Mouse (Mus musculus) G1E (cell line): Measurements from ENCODE around the gene Nkapd1. TPM values are rescaled to one million over a fixed set of nuclear protein-coding genes. Genes with fewer than 3 reads are reported as not detected.

Experiments used
- ATAC-seq: 2 replicates; pipeline ENCODE4 v1.8.0; 2016; ENCODE audit warnings: mild to moderate bottlenecking; ENCODE audit not compliant: insufficient number of reproducible peaks, poor library complexity, low FRiP score, severe bottlenecking; ENCODE audit errors: extremely low read depth
- DNase-seq: peaks from one replicate; pipeline ENCODE4 v3.0.0; 2012; ENCODE audit warnings: low spot score
- H3K27me3 ChIP-seq: 2 replicates; pipeline ENCODE4 v1.6.1; 2012; ENCODE audit warnings: mild to moderate bottlenecking, low read length, inconsistent platforms; ENCODE audit not compliant: insufficient read depth
- H3K36me3 ChIP-seq: replicated peaks from 2 replicates; pipeline ENCODE3; 2012; ENCODE audit warnings: mild to moderate bottlenecking, inconsistent platforms
- H3K4me1 ChIP-seq: 2 replicates; pipeline ENCODE4 v1.6.1; 2012; ENCODE audit warnings: low read depth, low read length, inconsistent platforms, mixed read lengths; ENCODE audit not compliant: insufficient read depth
- H3K4me3 ChIP-seq: 2 replicates; pipeline ENCODE4 v1.5.1; 2012; ENCODE audit warnings: low read depth, mild to moderate bottlenecking, inconsistent platforms, low read length, moderate library complexity, mixed read lengths
- H3K9me3 ChIP-seq: replicated peaks from 2 replicates; pipeline ENCODE4 v1.6.1; 2012; ENCODE audit warnings: inconsistent platforms
- CTCF ChIP-seq: IDR thresholded peaks from 2 replicates; pipeline ENCODE4 v1.5.1; 2012; ENCODE audit warnings: low read depth, low read length, inconsistent platforms, mixed read lengths
- GATA1 ChIP-seq: IDR thresholded peaks from 2 replicates; pipeline ENCODE4 v1.6.1; 2012; ENCODE audit warnings: borderline replicate concordance, low read length, inconsistent platforms, mixed read lengths
- GATA2 ChIP-seq: IDR thresholded peaks from 2 replicates; pipeline ENCODE4 v1.6.1; 2012; ENCODE audit warnings: low read depth, low read length, inconsistent platforms, borderline replicate concordance
- POLR2AphosphoS5 ChIP-seq: IDR thresholded peaks from 2 replicates; pipeline ENCODE4 v1.6.1; 2012; ENCODE audit warnings: low read depth, low read length, inconsistent platforms; ENCODE audit not compliant: insufficient replicate concordance
- TAL1 ChIP-seq: conservative IDR thresholded peaks from 2 replicates; pipeline ENCODE4 v1.6.1; 2012; ENCODE audit warnings: low read depth, low read length, inconsistent platforms, mixed read lengths
- polyA plus RNA-seq: library from polyadenylated mRNA; stranded (reverse); fragments of >175 nt; gene quantifications from 2 replicates; pipeline ENCODE4 v1.2.3, GENCODE M21; 2012
- total RNA-seq, 2 experiments: library from RNA; stranded (forward) in 1 of 2; stranded (reverse) in 1 of 2; fragments of 200-1000 nt in 1 of 2; fragments of >200 nt in 1 of 2; fragmentation: Nextera tagmentation in 1 of 2; gene quantifications; 2 replicates each; pipeline ENCODE4 v1.2.3; 2014 to 2017

Nkapd1 gene
- total and polyA plus RNA-seq, 3 experiments = 8.0 to 45.5 (median 31.0) TPM

DNA sequence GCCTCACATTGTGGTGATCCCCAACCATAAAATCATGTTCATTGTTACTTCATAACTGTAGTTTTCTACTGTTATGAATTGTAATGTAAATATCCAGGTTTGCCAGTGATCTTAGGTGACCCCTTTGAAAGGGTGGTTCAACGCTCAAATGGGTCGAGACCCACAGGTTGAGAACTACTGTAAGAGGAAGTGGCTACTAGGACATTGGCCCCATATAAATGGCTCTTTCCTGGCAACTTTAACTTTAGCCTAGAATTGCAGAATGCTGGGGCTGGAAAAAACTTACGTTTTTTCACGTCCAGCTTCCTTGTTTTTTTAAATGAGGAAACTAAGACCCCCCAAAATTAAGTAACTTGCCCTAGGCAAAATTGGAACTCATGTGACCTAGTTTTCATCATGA lies 49.9 kb downstream of the Nkapd1 start:
- DNase-seq (no peak), ATAC-seq (no peak)
- Histone ChIP-seq H3K4me1 (no peaks in the 10 kb centered on the region), H3K4me3 (no peak overlapping the region), H3K27me3 (peaks cover 10% of the 10 kb centered on the region; the same call in 1 of the 2 replicates), H3K9me3 (no peaks in the 10 kb centered on the region), H3K36me3 (no peaks in the 10 kb centered on the region)
- TF ChIP-seq TAL1 (no peak), GATA1 (no peak), CTCF (no peak), GATA2 (no peak), POLR2AphosphoS5 (no peak)

DNA sequence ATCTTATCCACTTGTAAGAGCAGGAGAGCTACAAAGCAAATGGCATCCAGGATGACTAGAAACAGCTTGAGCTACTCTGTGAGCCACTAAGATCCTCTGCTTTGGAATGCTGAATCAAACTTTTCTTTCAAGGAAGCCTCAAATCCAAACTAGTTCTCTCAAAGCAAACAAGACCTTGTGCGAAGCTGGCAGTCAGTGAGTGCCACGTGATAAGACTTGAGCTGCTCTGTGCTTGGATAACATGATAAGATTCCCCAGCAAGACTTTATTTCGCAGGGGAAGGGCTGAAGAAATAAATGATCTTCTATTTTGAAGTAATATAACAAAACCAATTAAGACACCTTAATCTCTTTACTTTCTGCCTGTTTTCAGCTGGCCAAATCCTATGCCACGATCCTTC lies 51.3 kb downstream of the Nkapd1 start:
- no peaks in the 10 kb centered on the region for H3K36me3 ChIP-seq
- no peak for ATAC-seq
- no peaks in the 10 kb centered on the region for H3K9me3 ChIP-seq
- peaks cover 15% of the 10 kb centered on the region; the same call in 1 of the 2 replicates for H3K27me3 ChIP-seq
- no peak for DNase-seq
- H3K4me3 ChIP-seq = no peak overlapping the region
- no peaks in the 10 kb centered on the region for H3K4me1 ChIP-seq
- TF ChIP-seq GATA1 (no peak), CTCF (no peak), GATA2 (no peak), TAL1 (no peak), POLR2AphosphoS5 (no peak)

DNA sequence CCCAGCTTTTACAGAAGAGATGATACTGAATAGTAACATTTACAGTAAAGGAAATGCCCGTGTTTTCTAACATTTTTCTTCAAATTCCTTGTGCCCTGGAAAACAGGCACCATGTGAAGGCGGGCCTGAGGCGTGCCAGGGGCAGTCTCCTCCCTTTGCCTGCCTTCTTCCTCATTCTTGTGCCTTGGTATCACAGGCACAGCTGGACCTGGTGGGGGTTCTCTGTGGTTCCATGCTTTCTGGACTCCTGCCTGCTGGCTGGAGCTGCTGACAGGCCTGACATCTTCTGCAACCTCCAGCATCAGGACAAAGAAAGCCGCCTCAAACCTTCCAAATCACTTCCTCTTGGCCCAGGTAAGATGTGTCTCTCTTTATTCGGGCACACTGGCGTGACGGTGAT lies 52.1 kb downstream of the Nkapd1 start:
- peaks cover 18% of the 10 kb centered on the region; the same call in 1 of the 2 replicates for H3K27me3 ChIP-seq
- DNase-seq (no peak), ATAC-seq (no peak)
- H3K4me1 ChIP-seq = no peaks in the 10 kb centered on the region
- no peak overlapping the region for H3K4me3 ChIP-seq
- H3K36me3 ChIP-seq = no peaks in the 10 kb centered on the region
- no peak for TF ChIP-seq POLR2AphosphoS5
- no peaks in the 10 kb centered on the region for H3K9me3 ChIP-seq

DNA sequence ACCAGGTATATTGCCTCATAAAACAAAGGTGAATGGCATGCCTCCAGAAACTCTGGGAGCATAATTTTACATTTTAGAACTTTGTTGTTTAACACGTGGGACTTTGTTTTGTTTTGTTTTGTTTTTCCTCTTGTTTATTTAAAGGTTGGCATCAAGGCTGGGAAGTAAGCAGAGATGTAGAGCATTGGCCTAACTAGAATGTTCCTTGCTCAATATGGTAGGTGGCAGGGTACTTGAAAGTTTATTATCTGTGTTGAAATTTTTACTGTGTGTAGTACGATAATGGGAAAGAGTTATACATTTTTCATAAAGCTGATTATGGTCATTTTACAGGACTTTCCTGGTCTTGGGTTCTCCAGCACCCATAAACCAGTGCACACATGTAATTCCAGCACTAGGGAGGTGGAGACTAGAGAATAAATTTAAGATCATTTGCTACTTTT lies 55.3 kb downstream of the Nkapd1 start:
- DNase-seq (no peak), ATAC-seq (no peak)
- Histone ChIP-seq H3K36me3 (no peaks in the 10 kb centered on the region), H3K4me3 (no peak overlapping the region), H3K27me3 (peaks cover 12% of the 10 kb centered on the region; the same call in 1 of the 2 replicates), H3K4me1 (no peaks in the 10 kb centered on the region), H3K9me3 (no peaks in the 10 kb centered on the region)
- no peak for TF ChIP-seq GATA2
- TF ChIP-seq CTCF = no peak
- TF ChIP-seq GATA1 = no peak
- no peak for TF ChIP-seq TAL1
- TF ChIP-seq POLR2AphosphoS5 = no peak

DNA sequence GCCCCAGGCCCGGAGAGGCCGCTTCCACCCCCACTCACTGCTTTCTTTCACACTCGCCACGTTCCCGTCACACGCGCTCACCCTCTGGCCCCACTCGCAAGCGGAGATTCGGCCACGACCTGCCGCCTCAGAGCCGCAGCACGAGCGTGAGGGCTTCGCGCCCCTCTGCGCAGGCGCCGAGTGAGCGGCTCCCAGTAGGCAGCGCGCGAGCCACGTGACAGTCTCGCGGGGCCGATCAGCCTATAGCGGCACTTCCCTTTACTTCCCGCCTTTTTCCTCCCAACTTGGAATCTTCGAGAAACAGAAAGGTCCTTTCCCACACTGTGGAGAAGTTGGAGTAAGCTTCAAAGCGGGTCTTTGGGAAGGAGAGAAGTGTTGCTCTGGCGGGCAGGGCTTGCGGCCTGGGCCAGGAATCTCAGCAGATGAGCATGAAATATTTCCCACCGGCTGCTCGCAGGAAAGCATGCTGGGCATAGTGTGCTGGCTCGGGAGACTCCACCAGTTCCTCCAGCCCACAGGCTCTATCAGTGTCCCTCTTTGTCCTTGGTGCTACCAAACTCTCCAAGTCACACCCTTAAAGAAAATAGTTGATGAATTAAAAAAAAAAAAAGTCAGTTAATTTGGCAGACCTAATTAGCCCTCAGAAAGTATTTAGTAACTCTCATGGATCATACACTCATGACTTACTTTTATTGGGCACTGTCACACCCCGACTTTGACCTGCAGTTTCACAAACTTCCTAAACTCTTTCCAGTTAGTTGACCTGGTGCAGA lies 55.9 kb downstream of the Nkapd1 start, which contains the start of gene Tex12:
Tex12 (minus strand) TSS at position 181 of the 773 bp plus-strand sequence.
- no peaks in the 10 kb centered on the region for H3K4me1 ChIP-seq
- DNase-seq (no peak), ATAC-seq (no peak)
- H3K36me3 ChIP-seq = no peaks in the 10 kb centered on the region
- H3K27me3 ChIP-seq = peaks cover 12% of the 10 kb centered on the region; the same call in 1 of the 2 replicates
- TF ChIP-seq GATA1 (no peak), GATA2 (no peak), CTCF (no peak)
- H3K9me3 ChIP-seq = no peaks in the 10 kb centered on the region
- H3K4me3 ChIP-seq = no peak within 1 kb of the TSS

Other genes with a start within 250 kb of the Nkapd1 start
- gene Plet1, start 122.9 kb downstream of the Nkapd1 start, total RNA-seq (2014; fragmentation: Nextera tagmentation) = not detected in 2 replicates
- 0.17 TPM in 1 of 2 replicates, not detected in the other for gene Plet1, start 122.9 kb downstream of the Nkapd1 start, total RNA-seq (2017)
- gene Plet1, start 122.9 kb downstream of the Nkapd1 start, polyA plus RNA-seq = 0.08 TPM in 1 of 2 replicates, not detected in the other
- gene Pts, start 88.7 kb downstream of the Nkapd1 start, total RNA-seq (2014; fragmentation: Nextera tagmentation) = 43.9 and 48.2 TPM in 2 replicates
- gene Pts, start 88.7 kb downstream of the Nkapd1 start, total RNA-seq (2017) = 52.3 and 59.4 TPM in 2 replicates
- gene Pts, start 88.7 kb downstream of the Nkapd1 start, polyA plus RNA-seq = 7.1 and 14.6 TPM in 2 replicates
- gene Il18, start 62.6 kb downstream of the Nkapd1 start, total RNA-seq (2014; fragmentation: Nextera tagmentation) = not detected in 2 replicates
- gene Il18, start 62.6 kb downstream of the Nkapd1 start, total RNA-seq (2017) = not detected in 2 replicates
- not detected in 2 replicates for gene Il18, start 62.6 kb downstream of the Nkapd1 start, polyA plus RNA-seq
- gene Bco2, start 62.3 kb downstream of the Nkapd1 start, total RNA-seq (2014; fragmentation: Nextera tagmentation) = 0.34 TPM in 1 of 2 replicates, not detected in the other
- gene Bco2, start 62.3 kb downstream of the Nkapd1 start, total RNA-seq (2017) = 0.11 TPM in 1 of 2 replicates, not detected in the other
- not detected in 2 replicates for gene Bco2, start 62.3 kb downstream of the Nkapd1 start, polyA plus RNA-seq
- gene Tex12, start 56.1 kb downstream of the Nkapd1 start, total RNA-seq (2014; fragmentation: Nextera tagmentation) = not detected in 2 replicates
- gene Tex12, start 56.1 kb downstream of the Nkapd1 start, total RNA-seq (2017) = not detected in 2 replicates
- gene Tex12, start 56.1 kb downstream of the Nkapd1 start, polyA plus RNA-seq = not detected in 2 replicates
- 103 and 109 TPM in 2 replicates for gene Sdhd, start 13.7 kb downstream of the Nkapd1 start, total RNA-seq (2014; fragmentation: Nextera tagmentation)
- gene Sdhd, start 13.7 kb downstream of the Nkapd1 start, total RNA-seq (2017) = 267 and 296 TPM in 2 replicates
- gene Sdhd, start 13.7 kb downstream of the Nkapd1 start, polyA plus RNA-seq = 32.3 and 45.2 TPM in 2 replicates
- gene Timm8b, start 13.6 kb downstream of the Nkapd1 start, total RNA-seq (2014; fragmentation: Nextera tagmentation) = 88.9 and 111 TPM in 2 replicates
- 353 and 447 TPM in 2 replicates for gene Timm8b, start 13.6 kb downstream of the Nkapd1 start, total RNA-seq (2017)
- gene Timm8b, start 13.6 kb downstream of the Nkapd1 start, polyA plus RNA-seq = 11.1 and 14.8 TPM in 2 replicates
- gene Pih1d2, start 143 bp downstream of the Nkapd1 start, total RNA-seq (2014; fragmentation: Nextera tagmentation) = 3.6 and 3.7 TPM in 2 replicates
- gene Pih1d2, start 143 bp downstream of the Nkapd1 start, total RNA-seq (2017) = 2.5 and 6.5 TPM in 2 replicates
- gene Pih1d2, start 143 bp downstream of the Nkapd1 start, polyA plus RNA-seq = 0.39 and 0.41 TPM in 2 replicates
- 60.6 and 61.3 TPM in 2 replicates for gene Dlat, start 42.3 kb upstream of the Nkapd1 start, total RNA-seq (2014; fragmentation: Nextera tagmentation)
- 55.2 and 60.0 TPM in 2 replicates for gene Dlat, start 42.3 kb upstream of the Nkapd1 start, total RNA-seq (2017)
- 36.1 and 47.2 TPM in 2 replicates for gene Dlat, start 42.3 kb upstream of the Nkapd1 start, polyA plus RNA-seq
- not detected in 2 replicates for gene Dixdc1, start 122.1 kb upstream of the Nkapd1 start, total RNA-seq (2014; fragmentation: Nextera tagmentation)
- gene Dixdc1, start 122.1 kb upstream of the Nkapd1 start, total RNA-seq (2017) = under 0.01 and 0.27 TPM in 2 replicates
- gene Dixdc1, start 122.1 kb upstream of the Nkapd1 start, polyA plus RNA-seq = not detected in 2 replicates
- not detected in 2 replicates for gene 2310030G06Rik, start 129.1 kb upstream of the Nkapd1 start, total RNA-seq (2014; fragmentation: Nextera tagmentation)
- 0.58 and 1.1 TPM in 2 replicates for gene 2310030G06Rik, start 129.1 kb upstream of the Nkapd1 start, total RNA-seq (2017)
- not detected in 2 replicates for gene 2310030G06Rik, start 129.1 kb upstream of the Nkapd1 start, polyA plus RNA-seq
- not detected in 2 replicates for gene Cryab, start 133.9 kb upstream of the Nkapd1 start, total RNA-seq (2014; fragmentation: Nextera tagmentation)
- gene Cryab, start 133.9 kb upstream of the Nkapd1 start, total RNA-seq (2017) = 0.11 TPM in 1 of 2 replicates, not detected in the other
- not detected in 2 replicates for gene Cryab, start 133.9 kb upstream of the Nkapd1 start, polyA plus RNA-seq
- not detected in 2 replicates for gene Hspb2, start 134.9 kb upstream of the Nkapd1 start, total RNA-seq (2014; fragmentation: Nextera tagmentation)
- gene Hspb2, start 134.9 kb upstream of the Nkapd1 start, total RNA-seq (2017) = not detected in 2 replicates
- gene Hspb2, start 134.9 kb upstream of the Nkapd1 start, polyA plus RNA-seq = not detected in 2 replicates
- gene Fdxacb1, start 150.8 kb upstream of the Nkapd1 start, total RNA-seq (2014; fragmentation: Nextera tagmentation) = 6.4 and 13.3 TPM in 2 replicates
- gene Fdxacb1, start 150.8 kb upstream of the Nkapd1 start, total RNA-seq (2017) = 9.1 and 9.2 TPM in 2 replicates
- gene Fdxacb1, start 150.8 kb upstream of the Nkapd1 start, polyA plus RNA-seq = 1.0 and 1.7 TPM in 2 replicates
- gene Alg9, start 157.6 kb upstream of the Nkapd1 start, total RNA-seq (2014; fragmentation: Nextera tagmentation) = 29.3 and 35.3 TPM in 2 replicates
- 20.6 and 21.9 TPM in 2 replicates for gene Alg9, start 157.6 kb upstream of the Nkapd1 start, total RNA-seq (2017)
- gene Alg9, start 157.6 kb upstream of the Nkapd1 start, polyA plus RNA-seq = 14.8 and 18.0 TPM in 2 replicates
- gene 1110032A03Rik, start 158.1 kb upstream of the Nkapd1 start, total RNA-seq (2014; fragmentation: Nextera tagmentation) = 59.2 and 70.6 TPM in 2 replicates
- 23.1 and 23.5 TPM in 2 replicates for gene 1110032A03Rik, start 158.1 kb upstream of the Nkapd1 start, total RNA-seq (2017)
- 1.2 and 2.0 TPM in 2 replicates for gene 1110032A03Rik, start 158.1 kb upstream of the Nkapd1 start, polyA plus RNA-seq
- 57.7 and 68.7 TPM in 2 replicates for gene Ppp2r1b, start 227.8 kb upstream of the Nkapd1 start, total RNA-seq (2014; fragmentation: Nextera tagmentation)
- gene Ppp2r1b, start 227.8 kb upstream of the Nkapd1 start, total RNA-seq (2017) = 82.9 and 93.0 TPM in 2 replicates
- 18.9 and 21.3 TPM in 2 replicates for gene Ppp2r1b, start 227.8 kb upstream of the Nkapd1 start, polyA plus RNA-seq